In genomic region chr3:45385028-45385427, GRCm38 (mm10) we compare ENCODE assay signal across 12 mouse cellular contexts. TPM values are rescaled to one million over a fixed set of nuclear protein-coding genes. Genes with fewer than 3 reads are reported as not detected.
DNase-seq lines count a peak whose midpoint lies in the region; ATAC-seq lines count a peak whose summit lies in the region.
"Had no signal": no experiment of that assay in that cellular context is flagged by ENCODE, and none has a peak within 500 bp of the region (broad histone marks: within the 10 kb centered on the region; RNA-seq: fewer than 3 reads in every experiment).

No protein-coding gene starts in this region.

- H3K27ac ChIP-seq in hindbrain, embryonic 11.5 days (ENCODE audit: low read depth, low read length), result no peak overlapping the region
- H3K27ac ChIP-seq in hindbrain, embryonic 10.5 days, result no peak overlapping the region
- peak overlapping the region; percentile 58; the same call in 1 of the 2 replicates for H3K27ac ChIP-seq in forebrain, embryonic 10.5 days
- H3K27ac ChIP-seq in neural tube, embryonic 13.5 days (replicated peaks), result no peak overlapping the region; the same call in 1 of the 2 replicates
- H3K27ac ChIP-seq: limb, embryonic 15.5 days; macrophage had no signal

- H3K4me3 ChIP-seq in hindbrain, embryonic 11.5 days (ENCODE audit: low read depth, low read length), result no peak overlapping the region
- no peak overlapping the region for H3K4me3 ChIP-seq in hindbrain, embryonic 10.5 days
- H3K4me3 ChIP-seq in forebrain, embryonic 10.5 days, result no peak overlapping the region
- H3K4me3 ChIP-seq in neural tube, embryonic 13.5 days, result peak overlapping the region; percentile 0; the same call in 1 of the 2 replicates
- H3K4me3 ChIP-seq: limb, embryonic 15.5 days had no signal

- H3K4me1 ChIP-seq in hindbrain, embryonic 11.5 days (replicated peaks; ENCODE audit: control insufficient read depth, insufficient read depth, low read length), result peaks cover 4% of the 10 kb centered on the region; the same call in 1 of the 2 replicates
- peaks cover 24% of the 10 kb centered on the region for H3K4me1 ChIP-seq in hindbrain, embryonic 10.5 days (replicated peaks)
- peaks cover 46% of the 10 kb centered on the region for H3K4me1 ChIP-seq in forebrain, embryonic 10.5 days
- H3K4me1 ChIP-seq in neural tube, embryonic 13.5 days (replicated peaks), result peaks cover 27% of the 10 kb centered on the region

- 17% methylated on average over 3 of the region's 3 CpGs for WGBS in hindbrain, embryonic 11.5 days
- 36% methylated on average over 3 of the region's 3 CpGs for WGBS in hindbrain, embryonic 10.5 days
- 21% methylated on average over 3 of the region's 3 CpGs for WGBS in forebrain, embryonic 10.5 days
- 15% methylated on average over 3 of the region's 3 CpGs for WGBS in neural tube, embryonic 13.5 days

- no peak for DNase-seq in hindbrain, embryonic 11.5 days (ENCODE audit: low spot score)
- DNase-seq in hindbrain, embryonic 10.5 days (ENCODE audit: low spot score), result no peak
- peak; percentile 41 for DNase-seq in forebrain, embryonic 10.5 days (ENCODE audit: extremely low spot score, low spot score)
- peak; percentile 55 to 63 for DNase-seq in layer of hippocampus, adult 8-10 months (ENCODE audit: low spot score in 2 of 2)
- DNase-seq in spleen, postnatal 4 days (ENCODE audit: low spot score in 2 of 2), result no peak
- DNase-seq in liver, result no peak
- no peak for DNase-seq in thymus, postnatal 14 days
- DNase-seq: cerebellum, adult 8-10 months; kidney, adult 9 months had no signal

- H3K9ac ChIP-seq in hindbrain, embryonic 11.5 days (ENCODE audit: low read depth, low read length), result no peak overlapping the region
- H3K9ac ChIP-seq in neural tube, embryonic 13.5 days, result peak overlapping the region; percentile 26; the same call in 1 of the 2 replicates
- H3K9ac ChIP-seq: limb, embryonic 15.5 days had no signal

- no peaks in the 10 kb centered on the region for H3K36me3 ChIP-seq in hindbrain, embryonic 11.5 days (ENCODE audit: control insufficient read depth, insufficient read depth, low read length)
- no peaks in the 10 kb centered on the region for H3K36me3 ChIP-seq in hindbrain, embryonic 10.5 days
- H3K36me3 ChIP-seq in forebrain, embryonic 10.5 days (replicated peaks), result no peaks in the 10 kb centered on the region
- H3K36me3 ChIP-seq in neural tube, embryonic 13.5 days, result no peaks in the 10 kb centered on the region
- H3K36me3 ChIP-seq: limb, embryonic 15.5 days had no signal

- H3K4me2 ChIP-seq in hindbrain, embryonic 11.5 days (replicated peaks; ENCODE audit: low read depth, low read length), result no peak overlapping the region
- peak overlapping the region; percentile 32 for H3K4me2 ChIP-seq in neural tube, embryonic 13.5 days
- H3K4me2 ChIP-seq: limb, embryonic 15.5 days had no signal

- ATAC-seq in hindbrain, embryonic 11.5 days (ENCODE audit: low FRiP score), result peak; percentile 57
- ATAC-seq in neural tube, embryonic 13.5 days (ENCODE audit: low read depth), result peak; percentile 69

- H3K9me3 ChIP-seq in hindbrain, embryonic 11.5 days (ENCODE audit: control insufficient read depth, low read length), result no peaks in the 10 kb centered on the region
- no peaks in the 10 kb centered on the region for H3K9me3 ChIP-seq in hindbrain, embryonic 10.5 days
- H3K9me3 ChIP-seq in forebrain, embryonic 10.5 days, result no peaks in the 10 kb centered on the region
- no peaks in the 10 kb centered on the region for H3K9me3 ChIP-seq in neural tube, embryonic 13.5 days
- H3K9me3 ChIP-seq: limb, embryonic 15.5 days had no signal

- peaks cover 14% of the 10 kb centered on the region for H3K27me3 ChIP-seq in hindbrain, embryonic 11.5 days (ENCODE audit: control insufficient read depth, insufficient read depth, low read length)
- H3K27me3 ChIP-seq in hindbrain, embryonic 10.5 days (ENCODE audit: insufficient read depth, poor library complexity, severe bottlenecking), result peaks cover 29% of the 10 kb centered on the region
- peaks cover 36% of the 10 kb centered on the region for H3K27me3 ChIP-seq in forebrain, embryonic 10.5 days (ENCODE audit: poor library complexity, severe bottlenecking)
- H3K27me3 ChIP-seq in neural tube, embryonic 13.5 days, result no peaks in the 10 kb centered on the region

RNA-seq across cellular contexts. Expression of gene Pcdh10, which starts 6.8 kb away (rescaled TPM):
- 4.5 and 4.6 TPM in 2 replicates for polyA plus RNA-seq in hindbrain, embryonic 11.5 days (2014; fragmentation: Nextera tagmentation; extraction: Ambion mirVana)
- 1.2 and 1.8 TPM in 2 replicates for polyA plus RNA-seq in hindbrain, embryonic 10.5 days (2016; fragmentation: Nextera tagmentation; extraction: Ambion mirVana)
- polyA plus RNA-seq in forebrain, embryonic 10.5 days (2016; fragmentation: Nextera tagmentation; extraction: Ambion mirVana), result 2.1 and 2.2 TPM in 2 replicates
- total RNA-seq in layer of hippocampus, adult 8-10 months (2022), result 100 to 1,000 TPM in 1 of 4 experiments, 10 to 100 TPM in 3; 96.9 to 107 (median 97.2) TPM
- polyA plus RNA-seq in neural tube, embryonic 13.5 days (2015; fragmentation: Nextera tagmentation; extraction: Ambion mirVana), result 9.8 and 11.5 TPM in 2 replicates
- polyA plus RNA-seq: macrophage had no signal

Comparison
In these comparisons a context has a peak if more than half of its experiments do, and no peak if none do; other contexts are left out.
1. DNase-seq: peak in forebrain, embryonic 10.5 days (single experiment) and layer of hippocampus, adult 8-10 months (2 of 2); none in hindbrain, embryonic 11.5 days (single experiment), hindbrain, embryonic 10.5 days (single experiment), spleen, postnatal 4 days (0 of 2), liver (single experiment) and thymus, postnatal 14 days (single experiment).